20 mouse cellular contexts compared by ENCODE assay signal in genomic region chr19:41821436-41821835, GRCm38 (mm10). TPM values are rescaled to one million over a fixed set of nuclear protein-coding genes. Genes with fewer than 3 reads are reported as not detected.
DNase-seq lines count a peak whose midpoint lies in the region; ATAC-seq and TF ChIP-seq lines count a peak whose summit lies in the region.
"Had no signal": no experiment of that assay in that cellular context is flagged by ENCODE, and none has a peak within 500 bp of the region (broad histone marks: within the 10 kb centered on the region; RNA-seq: fewer than 3 reads in every experiment).

No protein-coding gene starts in this region.

- peak overlapping the region; percentile 84 for H3K27ac ChIP-seq in lung, embryonic 14.5 days (ENCODE audit: low read depth)
- peak overlapping the region; percentile 85 for H3K27ac ChIP-seq in lung, embryonic 16.5 days (ENCODE audit: low read length)
- H3K27ac ChIP-seq: embryonic facial prominence, embryonic 12.5 days; forebrain, embryonic 12.5 days had no signal

- WGBS in lung, embryonic 14.5 days = 9% methylated on average over 5 of the region's 5 CpGs
- 5% methylated on average over 5 of the region's 5 CpGs for whole genome bisulfite sequencing in lung, embryonic 16.5 days

- H3K9me3 ChIP-seq in lung, embryonic 14.5 days (ENCODE audit: low read depth, low read length) = no peaks in the 10 kb centered on the region
- H3K9me3 ChIP-seq in lung, embryonic 16.5 days (ENCODE audit: control insufficient read depth, low read length) = no peaks in the 10 kb centered on the region
- H3K9me3 ChIP-seq: embryonic facial prominence, embryonic 12.5 days; forebrain, embryonic 12.5 days; G1E; heart, embryonic 12.5 days had no signal

- DNase-seq in lung, embryonic 14.5 days = peak; percentile 44
- DNase-seq in lung, postnatal 14 days = no peak
- peak; percentile 86 for DNase-seq in ZHBTc4 (ENCODE audit: low read depth, low spot score)
- peak; percentile 41 for DNase-seq in lung, postnatal 36 days
- no peak for DNase-seq in heart, adult 18-20 months
- DNase-seq in thymus, postnatal 36 days = no peak
- no peak for DNase-seq in urinary bladder, adult 2 months (ENCODE audit: low spot score)
- DNase-seq: adrenal gland, postnatal 25 days; cerebellum, adult 18-20 months; cerebellum, postnatal 10 days; embryo, embryonic 11 days; forebrain, postnatal 0 days; gastrocnemius, postnatal 14 days had no signal

- H3K4me2 ChIP-seq in lung, embryonic 14.5 days = no peak overlapping the region
- H3K4me2 ChIP-seq in lung, embryonic 16.5 days (ENCODE audit: low read depth, low read length) = peak overlapping the region; percentile 28; the same call in 1 of the 2 replicates
- H3K4me2 ChIP-seq: embryonic facial prominence, embryonic 12.5 days; forebrain, embryonic 12.5 days; heart, embryonic 12.5 days had no signal

- H3K27me3 ChIP-seq in lung, embryonic 14.5 days (ENCODE audit: insufficient read depth, low read length) = no peaks in the 10 kb centered on the region
- no peaks in the 10 kb centered on the region for H3K27me3 ChIP-seq in lung, embryonic 16.5 days (ENCODE audit: control insufficient read depth, insufficient read depth, low read depth, low read length)
- H3K27me3 ChIP-seq: embryonic facial prominence, embryonic 12.5 days; forebrain, embryonic 12.5 days had no signal

- no peak overlapping the region for H3K9ac ChIP-seq in lung, embryonic 14.5 days
- no peak overlapping the region for H3K9ac ChIP-seq in lung, embryonic 16.5 days (ENCODE audit: low read length)
- H3K9ac ChIP-seq: embryonic facial prominence, embryonic 12.5 days; forebrain, embryonic 12.5 days; forebrain, postnatal 0 days; heart, embryonic 12.5 days had no signal

- peak; percentile 75; the same call in 1 of the 2 replicates for ATAC-seq in lung, embryonic 14.5 days (ENCODE audit: insufficient read depth)
- peak; percentile 74 for ATAC-seq in lung, embryonic 16.5 days (ENCODE audit: low read depth)
- ATAC-seq: activated CD4-positive, CD25-positive, alpha-beta regulatory T cell, adult 4 months; forebrain, postnatal 0 days; hindbrain, embryonic 16.5 days had no signal

- no peaks in the 10 kb centered on the region for H3K36me3 ChIP-seq in lung, embryonic 14.5 days (ENCODE audit: insufficient read depth)
- no peaks in the 10 kb centered on the region for H3K36me3 ChIP-seq in lung, embryonic 16.5 days (ENCODE audit: control insufficient read depth, insufficient read depth, low read length)
- H3K36me3 ChIP-seq: embryonic facial prominence, embryonic 12.5 days; forebrain, embryonic 12.5 days; G1E; heart, embryonic 12.5 days had no signal

- H3K4me3 ChIP-seq in lung, embryonic 14.5 days (ENCODE audit: low read depth, low read length) = no peak overlapping the region
- no peak overlapping the region for H3K4me3 ChIP-seq in lung, embryonic 16.5 days (ENCODE audit: low read length)
- H3K4me3 ChIP-seq: embryonic facial prominence, embryonic 12.5 days; forebrain, embryonic 12.5 days; heart, embryonic 12.5 days had no signal

- 0 out of 2 replicates have a peak, but pooled peaks cover 3% of the 10 kb centered on the region for H3K4me1 ChIP-seq in lung, embryonic 14.5 days (ENCODE audit: insufficient read depth)
- peaks cover 4% of the 10 kb centered on the region; the same call in 1 of the 2 replicates for H3K4me1 ChIP-seq in lung, embryonic 16.5 days (replicated peaks; ENCODE audit: control insufficient read depth, insufficient read depth, low read length)
- H3K4me1 ChIP-seq: forebrain, embryonic 12.5 days had no signal

- TF ChIP-seq CTCF in lung, embryonic 14.5 days (IDR thresholded peaks at IDR 0.05; ENCODE audit: low read depth) = no peak

RNA-seq across cellular contexts. Expression of gene Frat1, which starts 8.3 kb away (rescaled TPM):
- 4.4 and 4.5 TPM in 2 replicates for polyA plus RNA-seq in lung, embryonic 14.5 days (2014; fragmentation: Nextera tagmentation; extraction: Ambion mirVana)
- polyA plus RNA-seq in lung, embryonic 16.5 days (2015; fragmentation: Nextera tagmentation; extraction: Ambion mirVana) = 8.2 and 9.1 TPM in 2 replicates
- total RNA-seq in heart, adult 18-20 months (2021) = 1 to 10 TPM; 1.7 to 2.5 TPM
- 0.95 and 1.5 TPM in 2 replicates for polyA plus RNA-seq in urinary bladder, adult 2 months (2012; rRNA removed)

RNA-seq across cellular contexts. Expression of gene Arhgap19, which starts 19.6 kb away (rescaled TPM):
- 39.2 and 40.9 TPM in 2 replicates for polyA plus RNA-seq in lung, embryonic 14.5 days (2014; fragmentation: Nextera tagmentation; extraction: Ambion mirVana)
- polyA plus RNA-seq in lung, embryonic 16.5 days (2015; fragmentation: Nextera tagmentation; extraction: Ambion mirVana) = 26.8 and 28.6 TPM in 2 replicates
- 1 to 10 TPM; 2.0 to 2.6 TPM for total RNA-seq in heart, adult 18-20 months (2021)
- polyA plus RNA-seq in urinary bladder, adult 2 months (2012; rRNA removed) = 4.3 and 4.6 TPM in 2 replicates

RNA-seq across cellular contexts. Expression of gene Frat2, which starts 26.5 kb away (rescaled TPM):
- 2.4 and 2.6 TPM in 2 replicates for polyA plus RNA-seq in lung, embryonic 14.5 days (2014; fragmentation: Nextera tagmentation; extraction: Ambion mirVana)
- 2.8 and 3.3 TPM in 2 replicates for polyA plus RNA-seq in lung, embryonic 16.5 days (2015; fragmentation: Nextera tagmentation; extraction: Ambion mirVana)
- 1 to 10 TPM; 2.5 to 3.3 TPM for total RNA-seq in heart, adult 18-20 months (2021)
- polyA plus RNA-seq in urinary bladder, adult 2 months (2012; rRNA removed) = 1.8 and 2.3 TPM in 2 replicates

Comparison
In these comparisons a context has a peak if more than half of its experiments do, and no peak if none do; other contexts are left out.
1. DNase-seq: peak in lung, embryonic 14.5 days (single experiment), ZHBTc4 (single experiment) and lung, postnatal 36 days (single experiment); none in lung, postnatal 14 days (single experiment), heart, adult 18-20 months (0 of 2), thymus, postnatal 36 days (0 of 2) and urinary bladder, adult 2 months (single experiment).